Mouse (Mus musculus): ENCODE measurements around the gene Tedc1.

Tedc1 gene

DNA sequence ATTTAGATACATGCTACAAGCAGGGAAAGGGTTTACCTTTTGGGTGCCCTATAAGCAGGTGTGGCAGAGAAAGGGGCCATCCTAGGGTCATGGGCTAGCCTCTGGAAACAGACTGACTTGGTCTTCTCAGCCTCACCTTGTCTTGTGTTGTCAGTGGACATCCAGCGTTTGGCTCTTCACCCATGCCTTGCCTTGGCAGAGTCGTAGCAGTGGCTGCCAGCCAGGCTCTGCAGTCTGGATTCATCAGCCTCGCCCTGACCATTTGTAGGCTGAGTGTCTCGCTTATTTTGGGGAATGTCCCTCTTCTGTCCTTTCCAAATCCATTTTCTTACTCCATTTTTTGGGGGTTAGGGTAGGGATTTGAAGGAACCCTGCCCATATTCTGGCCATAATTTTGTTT is 45.1 kb downstream of the Tedc1 start:
- no peak for DNase-seq (ENCODE audit: low read depth, low spot score)

DNA sequence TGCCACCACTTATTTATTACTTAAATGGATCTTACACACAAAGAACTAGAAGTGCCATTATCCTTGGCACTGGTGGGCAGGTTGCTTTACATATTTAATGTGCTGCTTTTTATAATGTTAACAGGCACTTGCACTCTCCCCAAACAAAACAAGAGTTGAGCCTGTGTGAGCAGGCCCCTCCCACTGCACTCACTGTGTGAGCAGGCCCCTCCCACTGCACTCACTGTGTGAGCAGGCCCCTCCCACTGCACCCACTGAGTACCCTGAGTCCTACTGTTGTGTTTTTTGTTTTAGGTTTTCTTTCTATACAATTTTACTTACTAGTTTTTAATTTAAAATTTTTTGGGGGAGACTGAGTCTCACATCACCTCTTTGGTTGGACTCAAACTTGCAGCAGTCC is 45.8 kb downstream of the Tedc1 start:
- DNase-seq (ENCODE audit: low read depth, low spot score): no peak

DNA sequence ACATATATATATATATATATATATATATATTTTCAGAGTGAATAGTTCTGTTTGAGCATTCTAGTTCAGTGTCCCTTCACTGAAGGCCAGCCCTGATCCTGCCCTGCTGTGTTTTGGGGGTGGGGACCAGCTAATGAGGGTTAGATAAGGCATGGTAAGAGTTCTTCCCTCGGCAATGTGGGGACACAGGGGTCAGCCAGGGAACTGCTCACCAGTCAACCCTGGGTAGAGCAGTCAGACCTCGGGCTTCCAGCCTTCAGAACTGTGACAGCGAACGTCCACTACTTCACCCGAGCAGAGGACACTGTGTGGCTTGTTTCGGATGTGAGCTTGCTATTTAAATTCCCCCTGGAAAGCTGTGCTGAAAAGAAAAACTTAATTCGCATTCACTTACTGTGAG is 47.3 kb downstream of the Tedc1 start:
- no peak for DNase-seq (ENCODE audit: low read depth, low spot score)

DNA sequence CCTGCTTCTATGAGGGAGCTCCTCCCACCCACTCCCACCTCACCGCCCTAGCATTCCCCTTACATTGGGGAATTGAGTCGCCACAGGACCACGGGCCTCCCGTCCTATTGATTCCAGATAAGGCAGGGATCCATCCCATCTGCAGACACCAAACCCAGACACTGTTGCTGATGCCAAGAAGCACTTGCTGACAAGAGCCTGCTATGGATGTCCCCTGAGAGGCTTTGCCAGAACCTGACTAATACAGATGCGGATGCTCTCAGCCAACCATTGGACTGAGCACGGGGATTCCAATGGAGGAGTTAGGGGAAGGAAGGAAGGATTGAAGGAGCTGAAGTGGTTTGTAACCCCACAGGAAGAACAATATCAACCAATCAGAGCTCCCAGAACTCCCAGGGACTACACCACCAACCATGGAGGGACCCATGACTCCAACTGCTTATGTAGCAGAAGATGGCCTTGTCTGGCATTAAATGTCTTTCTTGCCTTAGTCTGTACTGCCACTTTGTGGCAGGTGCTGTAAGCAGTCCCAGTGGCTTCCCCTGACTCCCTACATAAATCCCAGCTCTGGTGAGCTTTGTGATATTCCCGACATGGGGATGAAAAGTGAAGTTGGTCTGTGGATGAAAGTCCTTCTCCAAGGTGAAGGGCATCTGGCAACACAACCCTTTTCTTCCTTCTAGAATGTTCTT is 49.2 kb downstream of the Tedc1 start:
- no peak for DNase-seq (ENCODE audit: low read depth, low spot score)

DNA sequence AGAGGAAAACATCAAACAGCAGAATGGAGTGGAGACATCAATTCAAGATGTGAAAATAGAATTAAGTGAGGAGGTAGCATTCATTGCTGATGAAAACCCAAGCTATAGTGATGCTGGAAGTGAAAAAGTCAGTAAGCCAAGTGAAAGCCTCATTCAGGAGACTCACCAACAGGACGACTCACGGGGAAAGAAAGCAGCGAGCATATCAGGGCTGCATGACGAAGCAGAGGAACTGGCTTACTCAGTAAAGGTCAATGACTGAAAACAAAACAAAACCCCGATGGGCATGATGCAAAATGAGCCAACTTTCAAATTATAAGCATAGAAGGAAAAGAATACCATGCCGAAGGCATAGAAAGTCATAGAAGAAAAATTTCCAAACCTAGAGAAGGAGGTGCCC is 51.5 kb downstream of the Tedc1 start:
- DNase-seq (ENCODE audit: low read depth, low spot score): no peak

DNA sequence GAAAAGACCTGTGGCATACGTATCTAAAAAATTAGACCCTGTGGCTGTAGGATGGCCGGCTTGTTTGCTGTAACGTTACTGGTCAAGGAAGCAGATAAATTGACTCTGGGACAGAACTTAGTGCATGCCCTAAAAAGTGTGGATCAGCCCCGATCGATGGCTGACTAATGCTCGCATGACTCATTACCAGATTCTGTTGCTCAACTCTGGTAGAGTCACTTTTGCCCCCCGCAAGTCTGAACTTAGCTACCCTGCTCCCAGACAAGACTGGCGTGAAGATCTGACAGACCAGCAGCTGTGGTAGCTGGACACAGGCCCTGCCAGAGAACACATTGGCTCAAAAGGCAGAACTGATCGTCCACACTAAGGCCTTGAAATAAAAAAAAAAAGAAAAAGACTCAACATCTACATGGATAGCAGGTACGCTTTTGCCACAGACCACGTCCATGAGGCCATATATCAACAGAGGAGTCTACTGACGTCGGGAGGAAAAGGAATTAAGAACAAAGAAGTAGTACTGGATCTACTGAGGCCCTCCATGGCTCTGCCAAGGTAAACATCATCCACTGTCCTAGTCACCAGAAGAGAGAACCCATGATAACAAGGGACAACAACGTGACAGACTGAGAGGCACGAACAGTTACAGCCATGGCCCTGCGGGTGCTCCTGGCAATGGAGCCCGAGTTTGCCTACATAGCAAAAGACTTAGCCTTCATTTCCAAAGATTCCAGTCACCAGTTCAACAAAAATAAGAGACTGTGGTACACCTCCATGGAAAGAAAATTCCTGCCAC is 54.6 kb downstream of the Tedc1 start:
- DNase-seq (ENCODE audit: low read depth, low spot score): no peak

DNA sequence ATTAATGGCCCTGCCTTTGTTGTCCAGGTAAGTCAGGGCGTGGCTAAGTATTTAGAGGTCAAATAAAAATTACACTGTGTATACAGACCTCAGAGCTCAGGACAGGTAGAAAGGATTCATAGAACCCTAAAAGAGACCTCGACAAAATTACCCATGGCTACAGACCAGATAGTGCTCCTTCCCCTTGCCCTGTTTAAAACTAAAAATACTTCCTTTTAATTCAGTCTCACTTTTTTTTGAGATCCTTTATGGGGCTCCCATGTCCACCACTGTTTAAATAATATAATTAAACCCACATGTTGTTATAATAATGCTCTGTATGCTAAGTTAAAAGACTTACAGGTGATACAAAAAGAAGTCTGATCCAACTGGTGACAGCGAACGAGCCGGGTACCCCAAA is 55.6 kb downstream of the Tedc1 start:
- DNase-seq (ENCODE audit: low read depth, low spot score): no peak

DNA sequence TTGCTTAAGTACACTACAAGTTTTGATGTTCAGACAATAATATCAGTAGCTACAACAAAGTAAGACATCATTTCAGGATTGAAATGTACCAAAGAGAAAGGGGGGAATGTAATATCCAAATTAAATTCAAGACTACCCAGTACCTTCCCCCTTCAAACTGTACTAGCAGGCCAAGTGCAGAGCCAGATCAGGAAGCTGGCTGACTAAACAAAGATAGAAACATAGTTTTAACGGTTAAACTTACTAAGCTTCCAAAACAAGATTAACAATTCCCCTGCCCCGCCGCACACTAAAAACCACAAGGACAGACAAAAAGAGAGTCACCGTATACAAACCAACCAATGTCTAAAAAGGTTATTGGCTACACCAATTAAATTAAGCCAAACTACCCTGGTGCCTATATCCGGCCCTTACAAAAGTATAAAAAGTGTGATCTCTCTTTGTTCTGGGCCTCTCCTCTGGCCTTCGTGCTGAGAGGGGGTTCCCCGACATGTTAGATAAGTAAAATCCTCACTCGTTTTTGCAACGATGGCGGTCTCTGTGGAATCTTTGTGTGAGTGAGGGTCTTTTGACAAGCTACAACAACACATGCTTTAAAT is 56.2 kb downstream of the Tedc1 start:
- no peak for DNase-seq (ENCODE audit: low read depth, low spot score)

DNA sequence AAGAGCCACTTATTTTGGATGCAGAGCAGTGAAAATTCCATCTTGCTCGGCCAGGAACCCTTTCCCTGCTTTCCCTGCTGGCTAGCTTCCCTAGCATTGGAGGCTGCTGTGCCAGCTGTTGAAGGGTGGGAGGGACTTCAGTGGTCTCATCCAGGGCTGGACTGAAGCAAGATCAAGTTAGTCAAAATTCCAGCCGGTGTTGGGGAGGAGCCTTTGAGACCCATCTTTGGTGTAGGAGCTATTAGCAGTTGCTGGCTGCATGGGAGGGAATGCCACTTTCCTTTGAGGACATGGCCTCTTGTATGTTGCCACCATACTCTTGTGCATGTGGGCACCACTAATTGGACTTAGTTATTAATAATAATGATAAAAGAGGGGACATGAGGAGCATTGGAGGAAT is 57.0 kb downstream of the Tedc1 start:
- no peak for DNase-seq (ENCODE audit: low read depth, low spot score)

DNA sequence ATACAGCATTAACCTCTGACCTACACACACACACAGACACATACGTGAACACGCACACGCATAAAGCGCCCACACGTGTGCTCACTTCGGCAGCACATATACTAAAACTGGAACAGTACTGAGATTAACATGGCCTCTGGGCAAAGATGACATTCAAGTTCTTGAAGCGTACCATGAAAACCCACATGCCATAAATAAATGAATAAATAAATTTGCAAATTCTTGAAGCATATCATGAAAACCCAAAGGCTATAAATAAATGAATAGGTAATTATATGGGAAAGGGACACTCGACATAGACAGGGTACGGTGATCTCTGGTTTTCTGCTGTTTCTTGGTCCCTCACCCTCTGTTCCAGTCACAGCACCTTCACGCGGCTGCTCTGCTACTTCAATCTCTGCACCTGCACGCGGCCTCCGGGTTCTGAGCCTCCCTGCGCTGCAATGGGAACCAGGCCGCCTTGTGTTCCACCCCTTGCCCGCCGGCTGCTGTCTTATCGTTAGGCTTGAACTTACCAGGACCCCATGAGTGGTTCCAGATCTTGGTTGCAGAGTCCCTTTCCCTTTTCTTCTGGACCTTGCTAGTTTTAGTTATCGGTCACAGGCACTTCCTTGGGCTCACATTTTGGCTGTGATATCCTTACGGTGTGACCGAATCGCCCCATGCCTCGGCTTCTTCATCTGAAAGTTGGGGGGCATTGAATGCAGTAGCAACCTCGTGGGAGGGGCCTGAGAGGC is 58.0 kb downstream of the Tedc1 start:
- DNase-seq (ENCODE audit: low read depth, low spot score): no peak

DNA sequence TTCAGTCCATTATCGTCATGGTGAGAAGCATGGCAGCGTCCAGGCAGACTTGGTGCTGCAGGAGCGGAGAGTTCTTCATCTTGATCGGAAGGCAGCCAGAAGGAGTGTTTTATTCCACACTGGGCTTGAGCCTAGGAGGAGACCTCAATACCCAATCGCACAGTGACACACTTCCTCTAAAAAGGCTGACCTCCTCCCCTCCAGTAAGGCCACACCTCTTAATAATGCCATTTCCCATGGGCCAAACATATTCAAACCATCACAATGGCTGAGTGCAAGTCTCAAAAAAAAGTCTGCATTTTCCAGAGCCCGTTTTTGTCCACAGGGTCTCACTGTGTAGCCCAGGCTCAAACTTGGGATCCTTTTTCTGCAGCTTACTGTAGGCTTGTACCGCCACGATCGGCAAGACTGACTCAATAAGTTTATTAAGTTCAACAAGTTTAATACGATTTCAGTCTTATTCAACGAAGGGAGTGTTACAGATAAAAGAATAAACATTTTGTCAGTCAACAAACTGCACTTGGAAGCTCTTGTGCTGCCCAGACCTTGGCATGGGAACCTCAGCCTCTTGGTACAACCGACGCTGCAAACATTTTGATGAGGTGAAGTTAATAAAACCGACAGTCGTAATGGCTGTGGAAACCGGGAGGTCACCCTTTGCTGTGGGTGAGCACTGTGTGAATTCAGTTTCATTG is 58.9 kb downstream of the Tedc1 start:
- DNase-seq (ENCODE audit: low read depth, low spot score): no peak

Measured in brain, embryonic 18.5 days (tissue).